Mouse (Mus musculus) heart, postnatal 0 days (tissue): Measurements from ENCODE around the gene Klf15. TPM values are rescaled to one million over a fixed set of nuclear protein-coding genes. Genes with fewer than 3 reads are reported as not detected.

ENCODE experiments used
- ATAC-seq: fragments of 200-750 bp; cut with Nextera tagmentation; 2 replicates; pipeline ENCODE4 v1.8.0; 2017; ENCODE audit warnings: low read depth, moderate number of reproducible peaks, moderate library complexity; ENCODE audit not compliant: insufficient read depth
- DNase-seq: peaks from one replicate; pipeline ENCODE4 v3.0.0-alpha.2; 2016; ENCODE audit warnings: low spot score
- H3K27ac ChIP-seq: fragments of 300-500 bp; sonication (generic); 2 replicates; pipeline ENCODE4 v1.5.1; 2014; ENCODE audit warnings: low read depth, mild to moderate bottlenecking
- H3K27me3 ChIP-seq: fragments of 300-500 bp; sonication (generic); 2 replicates; pipeline ENCODE4 v1.6.1; 2014; ENCODE audit warnings: low read length, mixed read lengths; ENCODE audit not compliant: control insufficient read depth, insufficient read depth
- H3K36me3 ChIP-seq: fragments of 300-500 bp; sonication (generic); replicated peaks from 2 replicates; pipeline ENCODE4 v1.6.1; 2014; ENCODE audit warnings: low read length, mixed read lengths; ENCODE audit not compliant: control insufficient read depth, insufficient read depth
- H3K4me1 ChIP-seq: fragments of 300-500 bp; sonication (generic); 2 replicates; pipeline ENCODE4 v1.6.1; 2014; ENCODE audit warnings: antibody characterized with exemption; ENCODE audit not compliant: control insufficient read depth, insufficient read depth
- H3K4me2 ChIP-seq: fragments of 300-500 bp; sonication (generic); 2 replicates; pipeline ENCODE4 v1.6.1; 2014; ENCODE audit warnings: low read depth, mild to moderate bottlenecking, low read length, moderate library complexity
- H3K4me3 ChIP-seq: fragments of 300-500 bp; sonication (generic); 2 replicates; pipeline ENCODE4 v1.5.1; 2014; ENCODE audit warnings: low read depth, low read length
- H3K9ac ChIP-seq: fragments of 300-500 bp; sonication (generic); replicated peaks from 2 replicates; pipeline ENCODE4 v1.6.1; 2014; ENCODE audit warnings: low read depth, low read length, mixed read lengths
- H3K9me3 ChIP-seq: fragments of 300-500 bp; sonication (generic); replicated peaks from 2 replicates; pipeline ENCODE4 v1.6.1; 2016; ENCODE audit warnings: low read length; ENCODE audit not compliant: control insufficient read depth
- CTCF ChIP-seq: IDR thresholded peaks from 2 replicates; pipeline ENCODE4 v1.5.1; 2016; ENCODE audit warnings: antibody characterized with exemption, control low read depth, low read depth
- EP300 ChIP-seq: IDR thresholded peaks from 2 replicates; pipeline ENCODE4 v1.6.1; 2016; ENCODE audit warnings: antibody characterized with exemption, low read depth
- WGBS: fragments of 180-500 bp; shearing (Covaris S2); extraction: QIAGEN DNeasy Blood & Tissue Kit; methylation state at CpG from one replicate; pipeline ENCODE4 v1.1.7; 2014; 5-methylcytosine and 5-hydroxymethylcytosine counted together
- polyA plus RNA-seq: library from polyadenylated mRNA; unstranded; fragments of >200 nt; fragmentation: Nextera tagmentation; extraction: Ambion mirVana; gene quantifications from 2 replicates; pipeline ENCODE4 v1.2.1, GENCODE M21; 2015
- total RNA-seq: library from RNA; depleted of rRNA; stranded (reverse); fragments of >200 nt; gene quantifications from 2 replicates; pipeline ENCODE4 v1.2.3, GENCODE M21; 2014; ENCODE audit warnings: low replicate concordance

The Klf15 gene
- total and polyA plus RNA-seq, 2 experiments from 2014 or later: 15.6 to 56.9 TPM

DNA sequence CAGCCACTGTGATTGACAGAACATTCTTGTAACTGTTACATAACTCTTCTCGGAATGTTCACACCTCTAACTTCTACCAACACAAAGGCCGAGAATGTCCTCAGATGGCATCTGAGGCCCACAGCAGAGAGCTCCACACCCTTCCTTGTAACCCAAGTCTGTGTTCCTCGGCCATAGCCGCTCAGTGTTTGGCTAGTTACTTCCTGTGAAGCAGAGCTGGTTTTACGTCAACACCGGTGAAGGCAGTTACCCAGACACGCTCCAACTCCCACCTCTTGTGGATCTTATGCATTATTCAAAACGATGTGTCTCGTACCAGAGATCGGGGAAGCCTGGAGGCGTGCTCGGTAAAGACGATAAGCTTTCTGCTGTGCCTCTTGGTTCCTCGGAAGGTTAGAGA lies 32.5 kb upstream of the Klf15 start:
- WGBS: 73% methylated on average over 14 of the region's 14 CpGs
- Histone ChIP-seq H3K36me3 (no peaks in the 10 kb centered on the region), H3K4me2 (no peak overlapping the region), H3K27ac (no peak overlapping the region), H3K9ac (no peak overlapping the region), H3K9me3 (no peaks in the 10 kb centered on the region), H3K4me1 (no peaks in the 10 kb centered on the region), H3K27me3 (peaks cover 21% of the 10 kb centered on the region), H3K4me3 (no peak overlapping the region)
- no peak for DNase-seq
- ATAC-seq: no peak
- TF ChIP-seq CTCF: no peak
- TF ChIP-seq EP300: no peak

GRCm38 (mm10) chr6:90431487-90431886 lies 30.9 kb upstream of the Klf15 start:
- no peak for TF ChIP-seq EP300
- no peak for TF ChIP-seq CTCF
- H3K27me3 ChIP-seq: peaks cover 17% of the 10 kb centered on the region
- H3K9ac ChIP-seq: no peak overlapping the region
- H3K4me3 ChIP-seq: no peak overlapping the region
- no peaks in the 10 kb centered on the region for H3K36me3 ChIP-seq
- WGBS: 65% methylated on average over 2 of the region's 2 CpGs
- H3K4me1 ChIP-seq: no peaks in the 10 kb centered on the region
- ATAC-seq: no peak
- no peak for DNase-seq
- H3K27ac ChIP-seq: no peak overlapping the region
- H3K9me3 ChIP-seq: no peaks in the 10 kb centered on the region
- no peak overlapping the region for H3K4me2 ChIP-seq

DNA sequence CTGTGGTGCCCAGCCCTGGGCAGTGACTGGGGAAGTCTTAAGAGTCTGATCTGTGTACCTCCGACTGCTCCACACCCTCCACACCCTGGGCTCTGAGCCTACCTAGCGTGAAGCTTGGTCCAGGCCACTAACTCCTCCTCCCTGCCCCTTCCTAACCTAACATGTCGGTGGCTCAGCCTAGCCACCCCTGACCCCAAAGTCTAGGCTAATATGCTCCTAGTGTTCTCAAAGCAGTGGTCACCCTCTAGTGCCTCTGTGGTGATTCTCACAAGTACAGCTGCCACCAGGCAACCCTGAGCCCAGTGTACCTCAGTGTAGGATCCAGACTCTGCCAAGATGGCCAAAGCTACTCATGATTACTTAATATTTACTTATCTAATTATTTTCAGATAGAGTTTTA lies 27.7 kb upstream of the Klf15 start:
- Histone ChIP-seq H3K4me2 (no peak overlapping the region), H3K9me3 (no peaks in the 10 kb centered on the region), H3K27ac (no peak overlapping the region), H3K4me1 (no peaks in the 10 kb centered on the region), H3K36me3 (no peaks in the 10 kb centered on the region), H3K9ac (no peak overlapping the region), H3K4me3 (no peak overlapping the region), H3K27me3 (no peaks in the 10 kb centered on the region)
- ATAC-seq (no peak), DNase-seq (no peak)
- 57% methylated on average over 3 of the region's 3 CpGs for WGBS
- TF ChIP-seq CTCF (no peak), EP300 (no peak)

- no peak overlapping the region for H3K4me3 ChIP-seq
- ATAC-seq: peak; percentile 81
- TF ChIP-seq EP300 (no peak), CTCF (peak; percentile 83)
- no peaks in the 10 kb centered on the region for H3K27me3 ChIP-seq
- no peak overlapping the region for H3K27ac ChIP-seq
- H3K9ac ChIP-seq: no peak overlapping the region
- no peak overlapping the region for H3K4me2 ChIP-seq
- peak; percentile 57 for DNase-seq
- H3K36me3 ChIP-seq: no peaks in the 10 kb centered on the region
- 20% methylated on average over 11 of the region's 11 CpGs for WGBS
- no peaks in the 10 kb centered on the region for H3K9me3 ChIP-seq
- no peaks in the 10 kb centered on the region for H3K4me1 ChIP-seq
Observed at GRCm38 (mm10) chr6:90435195-90435618, 27.2 kb upstream of the Klf15 start.

DNA sequence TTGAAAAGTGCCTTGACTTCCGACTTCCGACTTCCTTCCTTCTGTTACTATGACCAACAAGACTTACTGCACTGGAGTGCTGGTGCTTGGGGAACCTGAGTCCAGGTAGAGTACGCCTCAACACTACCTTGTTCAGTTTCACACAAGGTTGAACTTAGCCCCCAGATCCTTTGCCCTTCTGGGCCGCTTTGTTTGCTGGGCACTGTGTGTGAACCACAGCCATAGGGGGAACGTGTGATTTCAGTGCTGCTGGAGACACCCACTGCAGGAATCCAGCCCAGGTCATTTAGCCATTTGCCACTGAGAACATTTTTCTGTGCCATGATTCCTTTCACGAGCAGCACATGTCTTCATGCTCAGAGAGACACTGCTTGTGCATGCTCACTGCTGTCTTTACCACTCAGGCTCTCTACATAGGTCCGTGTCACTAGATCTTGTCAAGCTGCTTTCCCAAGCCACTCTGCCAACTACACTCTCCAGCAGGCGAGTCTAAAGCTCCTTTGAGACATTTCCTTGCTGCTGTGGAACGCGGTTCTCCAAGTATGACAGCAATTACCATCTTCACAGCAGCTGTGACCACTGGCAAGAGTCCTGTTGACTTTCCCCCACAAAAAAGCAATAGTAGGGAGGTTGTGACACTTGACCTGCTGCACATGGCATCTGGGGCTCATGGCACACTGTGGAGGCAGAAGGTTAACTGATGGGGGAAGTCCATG lies 26.0 kb upstream of the Klf15 start:
- no peak overlapping the region for H3K4me2 ChIP-seq

DNA sequence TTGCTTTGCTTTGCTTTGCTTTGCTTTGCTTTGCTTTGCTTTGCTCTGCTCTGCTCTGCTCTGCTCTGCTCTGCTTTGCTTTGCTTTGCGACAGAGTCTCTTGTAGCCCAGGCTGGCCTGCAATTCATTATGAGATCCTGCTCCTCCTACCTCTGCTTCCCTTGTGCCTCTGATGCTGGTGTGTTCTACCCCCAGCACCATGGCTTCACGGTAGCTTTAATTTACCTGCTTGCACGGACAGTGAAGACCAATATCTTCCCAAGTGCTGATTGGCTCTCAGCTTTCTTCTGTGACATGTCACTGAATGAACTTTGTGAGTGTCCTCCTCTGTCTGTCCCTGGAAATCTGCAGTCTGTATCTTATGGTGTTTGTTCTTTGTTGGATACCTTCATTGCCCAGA lies 25.3 kb upstream of the Klf15 start:
- DNase-seq: no peak
- Histone ChIP-seq H3K27me3 (no peaks in the 10 kb centered on the region), H3K4me2 (no peak overlapping the region), H3K9me3 (no peaks in the 10 kb centered on the region), H3K4me1 (no peaks in the 10 kb centered on the region), H3K9ac (no peak overlapping the region), H3K4me3 (no peak overlapping the region), H3K36me3 (no peaks in the 10 kb centered on the region), H3K27ac (no peak overlapping the region)
- TF ChIP-seq CTCF: no peak
- no peak for TF ChIP-seq EP300
- 86% methylated on average over 3 of the region's 3 CpGs for WGBS
- ATAC-seq: no peak

More for the DNA sequence above, 26.0 kb upstream of the Klf15 start:
- no peak overlapping the region for H3K4me3 ChIP-seq
- H3K9me3 ChIP-seq: no peaks in the 10 kb centered on the region
- ATAC-seq (no peak), DNase-seq (no peak)
- 72% methylated on average over 10 of the region's 10 CpGs for WGBS
- no peak overlapping the region for H3K9ac ChIP-seq
- TF ChIP-seq EP300 (no peak), CTCF (no peak)
- H3K36me3 ChIP-seq: no peaks in the 10 kb centered on the region
- H3K27me3 ChIP-seq: no peaks in the 10 kb centered on the region
- no peaks in the 10 kb centered on the region for H3K4me1 ChIP-seq
- H3K27ac ChIP-seq: no peak overlapping the region
